14 mouse cellular contexts compared by ENCODE assay signal in the genomic region with DNA sequence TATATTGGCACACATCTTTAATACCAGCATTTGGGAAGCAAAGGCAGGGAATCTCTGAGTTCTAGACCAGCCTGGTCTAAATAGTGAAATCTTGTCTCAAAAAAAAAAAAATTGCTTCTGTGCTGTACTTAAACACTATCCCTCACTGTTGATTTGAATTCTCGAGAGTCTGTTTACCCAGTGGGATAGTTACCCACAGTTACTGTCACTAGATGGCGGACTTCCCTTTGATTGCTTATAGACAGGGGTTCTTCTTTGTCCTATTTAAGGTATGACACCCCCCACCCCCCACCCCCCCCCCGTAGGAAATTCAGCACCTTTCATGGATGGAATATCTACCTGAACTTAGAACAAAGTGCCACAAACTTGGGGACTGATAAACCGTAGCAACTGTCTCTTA.
DNase-seq lines count a peak whose midpoint lies in the region; ATAC-seq and TF ChIP-seq lines count a peak whose summit lies in the region.
"Had no signal": no experiment of that assay in that cellular context is flagged by ENCODE, and none has a peak within 500 bp of the region (broad histone marks: within the 10 kb centered on the region; RNA-seq: fewer than 3 reads in every experiment).

No protein-coding gene starts in this region.

- 44% methylated on average over 4 of the region's 4 CpGs for WGBS in heart, postnatal 0 days
- 42% methylated on average over 4 of the region's 4 CpGs for WGBS in lung, embryonic 14.5 days

- no peak for TF ChIP-seq EP300 in heart, postnatal 0 days (IDR thresholded peaks at IDR 0.05; ENCODE audit: low read depth)

- no peak overlapping the region for H3K9ac ChIP-seq in heart, postnatal 0 days (replicated peaks; ENCODE audit: low read depth, low read length)
- no peak overlapping the region for H3K9ac ChIP-seq in lung, embryonic 14.5 days
- H3K9ac ChIP-seq: heart, embryonic 13.5 days; intestine, embryonic 15.5 days had no signal

- no peak overlapping the region for H3K4me3 ChIP-seq in heart, postnatal 0 days (ENCODE audit: low read depth, low read length)
- no peak overlapping the region for H3K4me3 ChIP-seq in lung, embryonic 14.5 days (ENCODE audit: low read depth, low read length)
- H3K4me3 ChIP-seq: heart, embryonic 13.5 days; intestine, embryonic 15.5 days; myocyte had no signal

- TF ChIP-seq CTCF in heart, postnatal 0 days (IDR thresholded peaks at IDR 0.05; ENCODE audit: low read depth), result peak; percentile 50
- TF ChIP-seq CTCF in lung, embryonic 14.5 days (IDR thresholded peaks at IDR 0.05; ENCODE audit: low read depth), result 0 out of 2 replicates have a peak, but pooled peaks have one; percentile 26

- H3K27ac ChIP-seq in heart, postnatal 0 days (ENCODE audit: low read depth), result no peak overlapping the region
- no peak overlapping the region for H3K27ac ChIP-seq in lung, embryonic 14.5 days (ENCODE audit: low read depth)
- H3K27ac ChIP-seq: heart, embryonic 13.5 days; intestine, embryonic 15.5 days had no signal

- no peaks in the 10 kb centered on the region for H3K36me3 ChIP-seq in heart, postnatal 0 days (replicated peaks; ENCODE audit: control insufficient read depth, insufficient read depth, low read length)
- no peaks in the 10 kb centered on the region for H3K36me3 ChIP-seq in lung, embryonic 14.5 days (ENCODE audit: insufficient read depth)
- H3K36me3 ChIP-seq: heart, embryonic 13.5 days; intestine, embryonic 15.5 days had no signal

- H3K27me3 ChIP-seq in heart, postnatal 0 days (ENCODE audit: control insufficient read depth, insufficient read depth, low read length), result no peaks in the 10 kb centered on the region
- no peaks in the 10 kb centered on the region for H3K27me3 ChIP-seq in lung, embryonic 14.5 days (ENCODE audit: insufficient read depth, low read length)
- H3K27me3 ChIP-seq: heart, embryonic 13.5 days; intestine, embryonic 15.5 days had no signal

- H3K4me1 ChIP-seq in heart, postnatal 0 days (ENCODE audit: control insufficient read depth, insufficient read depth), result no peaks in the 10 kb centered on the region
- H3K4me1 ChIP-seq in lung, embryonic 14.5 days (ENCODE audit: insufficient read depth), result peaks cover 4% of the 10 kb centered on the region; the same call in 1 of the 2 replicates
- H3K4me1 ChIP-seq: heart, embryonic 13.5 days; intestine, embryonic 15.5 days had no signal

- no peak for DNase-seq in heart, postnatal 0 days (ENCODE audit: low spot score)
- no peak for DNase-seq in heart, adult 9 months (ENCODE audit: low spot score in 2 of 2)
- DNase-seq in lung, embryonic 14.5 days, result peak; percentile 42
- no peak for DNase-seq in lung, adult 18-20 months
- DNase-seq in CD4-positive, CD25-positive, alpha-beta regulatory T cell, adult 2 months (ENCODE audit: low read depth, low spot score), result peak; percentile 37
- peak; percentile 26 for DNase-seq in induced T-regulatory cell, adult 2 months (ENCODE audit: low read depth)
- DNase-seq in ovary, postnatal 14 days (ENCODE audit: low spot score), result no peak
- DNase-seq: cerebellum, adult 11-12 months; cerebellum, postnatal 36 days; gastrocnemius, postnatal 14 days had no signal

- no peak for ATAC-seq in heart, postnatal 0 days (ENCODE audit: insufficient read depth, low read depth)
- no peak for ATAC-seq in lung, embryonic 14.5 days (ENCODE audit: insufficient read depth)
- ATAC-seq: intestine, embryonic 15.5 days had no signal

- no peaks in the 10 kb centered on the region for H3K9me3 ChIP-seq in heart, postnatal 0 days (replicated peaks; ENCODE audit: control insufficient read depth, low read length)
- H3K9me3 ChIP-seq in lung, embryonic 14.5 days (ENCODE audit: low read depth, low read length), result no peaks in the 10 kb centered on the region
- H3K9me3 ChIP-seq: heart, embryonic 13.5 days; intestine, embryonic 15.5 days had no signal

- no peak overlapping the region for H3K4me2 ChIP-seq in heart, postnatal 0 days (ENCODE audit: low read depth, low read length)
- H3K4me2 ChIP-seq in lung, embryonic 14.5 days, result no peak overlapping the region
- H3K4me2 ChIP-seq: heart, embryonic 13.5 days; intestine, embryonic 15.5 days; midbrain, embryonic 11.5 days had no signal

Comparison
In these comparisons a context has a peak if more than half of its experiments do, and no peak if none do; other contexts are left out.
1. DNase-seq: peak in lung, embryonic 14.5 days (single experiment), CD4-positive, CD25-positive, alpha-beta regulatory T cell, adult 2 months (single experiment) and induced T-regulatory cell, adult 2 months (single experiment); none in heart, postnatal 0 days (single experiment), heart, adult 9 months (0 of 2), lung, adult 18-20 months (0 of 2) and ovary, postnatal 14 days (single experiment).